Mouse (Mus musculus): ENCODE measurements around the gene Pik3ap1. TPM values are rescaled to one million over a fixed set of nuclear protein-coding genes. Genes with fewer than 3 reads are reported as not detected.

The Pik3ap1 gene
- polyA plus RNA-seq, 1 experiment from 2014 or later: 8.6 TPM

- Histone ChIP-seq H3K4me3 (ENCODE audit: low read depth, low read length) (no peak overlapping the region), H3K4me2 (replicated peaks; ENCODE audit: low read depth, low read length) (no peak overlapping the region), H3K27me3 (replicated peaks; ENCODE audit: insufficient read depth, low read length) (no peaks in the 10 kb centered on the region), H3K9me3 (ENCODE audit: low read length) (no peaks in the 10 kb centered on the region), H3K9ac (replicated peaks; ENCODE audit: low read depth) (no peak overlapping the region), H3K27ac (ENCODE audit: low read length) (no peak overlapping the region), H3K36me3 (ENCODE audit: insufficient read depth, low read length) (no peaks in the 10 kb centered on the region), H3K4me1 (ENCODE audit: insufficient read depth, low read depth, low read length) (no peaks in the 10 kb centered on the region)
- 40% methylated on average over 21 of the region's 21 CpGs for WGBS
- peak; percentile 22 for DNase-seq (ENCODE audit: low spot score)
- ATAC-seq: peak; percentile 35
- TF ChIP-seq CTCF (IDR thresholded peaks at IDR 0.05) (no peak), EP300 (IDR thresholded peaks at IDR 0.05) (no peak)
These were observed 45.7 kb downstream of the Pik3ap1 start for GRCm38 (mm10) chr19:41339020-41339836.

- H3K4me1 ChIP-seq (ENCODE audit: insufficient read depth, low read depth, low read length): no peaks in the 10 kb centered on the region
- H3K9me3 ChIP-seq (ENCODE audit: low read length): no peaks in the 10 kb centered on the region
- ATAC-seq (no peak), DNase-seq (ENCODE audit: low spot score) (no peak)
- H3K36me3 ChIP-seq (ENCODE audit: insufficient read depth, low read length): no peaks in the 10 kb centered on the region
- no peak overlapping the region for H3K4me3 ChIP-seq (ENCODE audit: low read depth, low read length)
- TF ChIP-seq CTCF (IDR thresholded peaks at IDR 0.05) (no peak), EP300 (IDR thresholded peaks at IDR 0.05) (no peak)
- no peak overlapping the region for H3K27ac ChIP-seq (ENCODE audit: low read length)
- no peaks in the 10 kb centered on the region for H3K27me3 ChIP-seq (replicated peaks; ENCODE audit: insufficient read depth, low read length)
- 79% methylated on average over 6 of the region's 6 CpGs for WGBS
- H3K4me2 ChIP-seq (replicated peaks; ENCODE audit: low read depth, low read length): no peak overlapping the region
- H3K9ac ChIP-seq (replicated peaks; ENCODE audit: low read depth): no peak overlapping the region
These were observed 46.5 kb downstream of the Pik3ap1 start for GRCm38 (mm10) chr19:41338379-41338778.

- Histone ChIP-seq H3K36me3 (ENCODE audit: insufficient read depth, low read length) (no peaks in the 10 kb centered on the region), H3K9ac (replicated peaks; ENCODE audit: low read depth) (no peak overlapping the region), H3K27me3 (replicated peaks; ENCODE audit: insufficient read depth, low read length) (no peaks in the 10 kb centered on the region), H3K4me1 (ENCODE audit: insufficient read depth, low read depth, low read length) (no peaks in the 10 kb centered on the region), H3K27ac (ENCODE audit: low read length) (no peak overlapping the region), H3K4me2 (replicated peaks; ENCODE audit: low read depth, low read length) (no peak overlapping the region), H3K4me3 (ENCODE audit: low read depth, low read length) (no peak overlapping the region), H3K9me3 (ENCODE audit: low read length) (no peaks in the 10 kb centered on the region)
- 82% methylated on average over 3 of the region's 3 CpGs for WGBS
- TF ChIP-seq CTCF (IDR thresholded peaks at IDR 0.05) (no peak), EP300 (IDR thresholded peaks at IDR 0.05) (no peak)
- ATAC-seq: no peak
- DNase-seq (ENCODE audit: low spot score): no peak
These were observed 49.2 kb downstream of the Pik3ap1 start for GRCm38 (mm10) chr19:41335721-41336120.

GRCm38 (mm10) chr19:41332986-41333385, 51.9 kb downstream of the Pik3ap1 start:
- no peak for TF ChIP-seq CTCF (IDR thresholded peaks at IDR 0.05)
- DNase-seq (ENCODE audit: low spot score): no peak
- H3K9ac ChIP-seq (replicated peaks; ENCODE audit: low read depth): no peak overlapping the region
- no peak overlapping the region for H3K4me3 ChIP-seq (ENCODE audit: low read depth, low read length)
- 68% methylated on average over 8 of the region's 8 CpGs for WGBS
- no peak overlapping the region for H3K27ac ChIP-seq (ENCODE audit: low read length)
- H3K27me3 ChIP-seq (replicated peaks; ENCODE audit: insufficient read depth, low read length): no peaks in the 10 kb centered on the region
- H3K36me3 ChIP-seq (ENCODE audit: insufficient read depth, low read length): no peaks in the 10 kb centered on the region
- no peak for ATAC-seq
- H3K9me3 ChIP-seq (ENCODE audit: low read length): no peaks in the 10 kb centered on the region
- no peaks in the 10 kb centered on the region for H3K4me1 ChIP-seq (ENCODE audit: insufficient read depth, low read depth, low read length)
- no peak overlapping the region for H3K4me2 ChIP-seq (replicated peaks; ENCODE audit: low read depth, low read length)

- 80% methylated on average over 12 of the region's 12 CpGs for WGBS
- Histone ChIP-seq H3K36me3 (ENCODE audit: insufficient read depth, low read length) (no peaks in the 10 kb centered on the region), H3K9me3 (ENCODE audit: low read length) (no peaks in the 10 kb centered on the region), H3K27me3 (replicated peaks; ENCODE audit: insufficient read depth, low read length) (no peaks in the 10 kb centered on the region), H3K27ac (ENCODE audit: low read length) (no peak overlapping the region), H3K4me2 (replicated peaks; ENCODE audit: low read depth, low read length) (no peak overlapping the region), H3K4me3 (ENCODE audit: low read depth, low read length) (no peak overlapping the region), H3K9ac (replicated peaks; ENCODE audit: low read depth) (no peak overlapping the region), H3K4me1 (ENCODE audit: insufficient read depth, low read depth, low read length) (no peaks in the 10 kb centered on the region)
- DNase-seq (ENCODE audit: low spot score) (no peak), ATAC-seq (no peak)
- TF ChIP-seq CTCF (IDR thresholded peaks at IDR 0.05): no peak
These were observed 52.7 kb downstream of the Pik3ap1 start for GRCm38 (mm10) chr19:41332228-41332627.

- Histone ChIP-seq H3K9me3 (ENCODE audit: low read length) (no peaks in the 10 kb centered on the region), H3K27ac (ENCODE audit: low read length) (no peak overlapping the region), H3K27me3 (replicated peaks; ENCODE audit: insufficient read depth, low read length) (no peaks in the 10 kb centered on the region), H3K4me1 (ENCODE audit: insufficient read depth, low read depth, low read length) (no peaks in the 10 kb centered on the region), H3K9ac (replicated peaks; ENCODE audit: low read depth) (no peak overlapping the region), H3K4me2 (replicated peaks; ENCODE audit: low read depth, low read length) (no peak overlapping the region), H3K36me3 (ENCODE audit: insufficient read depth, low read length) (no peaks in the 10 kb centered on the region), H3K4me3 (ENCODE audit: low read depth, low read length) (no peak overlapping the region)
- ATAC-seq (no peak), DNase-seq (ENCODE audit: low spot score) (no peak)
- WGBS: 72% methylated on average over 7 of the region's 7 CpGs
- no peak for TF ChIP-seq EP300 (IDR thresholded peaks at IDR 0.05)
- TF ChIP-seq CTCF (IDR thresholded peaks at IDR 0.05): no peak
These were observed 54.5 kb downstream of the Pik3ap1 start for GRCm38 (mm10) chr19:41330401-41330800.
